ENCODE assay signal across 12 mouse cellular contexts in the genomic region with DNA sequence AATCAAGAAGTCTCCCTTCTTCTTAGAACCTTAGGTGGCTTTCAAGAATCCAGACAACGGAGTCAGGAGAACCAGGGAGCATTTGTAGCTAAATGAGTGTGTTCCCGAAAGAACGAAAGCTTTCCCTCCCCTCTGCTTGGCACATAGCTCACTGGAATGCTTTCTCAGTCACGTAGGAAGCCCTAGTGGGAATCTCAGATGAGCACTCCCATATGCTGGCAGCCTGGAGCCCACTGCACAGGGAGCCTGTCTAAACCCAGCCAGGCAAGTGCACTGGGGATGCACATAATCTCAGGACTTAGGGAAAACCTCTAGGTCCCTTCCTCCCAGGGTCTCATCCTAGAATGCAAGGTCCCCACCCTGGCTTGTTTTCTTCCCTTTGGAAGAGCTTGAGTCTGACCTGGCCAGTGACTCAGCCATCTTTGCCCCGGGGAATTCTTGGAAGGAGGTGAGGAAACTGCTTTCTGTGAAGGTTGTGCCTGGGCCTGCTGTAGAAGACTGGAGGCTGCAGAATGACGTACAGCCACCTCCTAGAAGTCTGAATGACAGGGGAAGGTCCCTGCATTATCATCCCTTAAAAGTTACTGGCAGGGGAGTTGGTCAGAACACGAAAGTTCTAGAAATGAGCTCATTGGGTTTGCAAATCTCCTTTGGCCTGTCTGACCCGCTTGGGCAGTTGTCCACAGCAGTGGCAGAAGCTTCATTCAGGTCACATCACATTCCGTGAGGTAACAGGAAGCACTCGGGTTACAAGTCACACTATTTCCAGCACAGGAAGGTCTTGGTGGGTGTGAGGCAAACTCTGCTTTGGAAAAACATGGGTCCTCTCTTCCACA. TPM values are rescaled to one million over a fixed set of nuclear protein-coding genes. Genes with fewer than 3 reads are reported as not detected.
DNase-seq lines count a peak whose midpoint lies in the region; ATAC-seq lines count a peak whose summit lies in the region.
"Had no signal": no experiment of that assay in that cellular context is flagged by ENCODE, and none has a peak within 500 bp of the region (broad histone marks: within the 10 kb centered on the region; RNA-seq: fewer than 3 reads in every experiment).

No protein-coding gene starts in this region.

- no peaks in the 10 kb centered on the region for H3K36me3 ChIP-seq in intestine, embryonic 15.5 days
- H3K36me3 ChIP-seq: G1E had no signal

- 0 out of 2 replicates have a peak overlapping the region, but pooled peaks have one; percentile 31 for H3K4me2 ChIP-seq in intestine, embryonic 15.5 days (replicated peaks)
- H3K4me2 ChIP-seq: forebrain, embryonic 13.5 days; liver, embryonic 11.5 days had no signal

- H3K4me1 ChIP-seq in intestine, embryonic 15.5 days (replicated peaks), result peaks cover 12% of the 10 kb centered on the region
- H3K4me1 ChIP-seq: forebrain, embryonic 13.5 days had no signal

- no peak overlapping the region for H3K27ac ChIP-seq in intestine, embryonic 15.5 days
- H3K27ac ChIP-seq: forebrain, embryonic 13.5 days had no signal

- H3K27me3 ChIP-seq in intestine, embryonic 15.5 days (replicated peaks), result no peaks in the 10 kb centered on the region
- H3K27me3 ChIP-seq: forebrain, embryonic 13.5 days had no signal

- H3K9ac ChIP-seq in intestine, embryonic 15.5 days, result no peak overlapping the region
- H3K9ac ChIP-seq: forebrain, embryonic 13.5 days had no signal

- no peak overlapping the region for H3K4me3 ChIP-seq in intestine, embryonic 15.5 days (replicated peaks)
- H3K4me3 ChIP-seq: forebrain, embryonic 13.5 days had no signal

- WGBS in intestine, embryonic 15.5 days, result 57% methylated on average over 10 of the region's 10 CpGs

- peak; percentile 41 for ATAC-seq in intestine, embryonic 15.5 days
- ATAC-seq: forebrain, embryonic 13.5 days had no signal

- no peaks in the 10 kb centered on the region for H3K9me3 ChIP-seq in intestine, embryonic 15.5 days

- peak; percentile 30 to 42 for DNase-seq in heart, adult 18-20 months
- DNase-seq in heart, postnatal 4 days, result no peak
- peak; percentile 54 for DNase-seq in urinary bladder, postnatal 25 days (ENCODE audit: low spot score)
- DNase-seq in urinary bladder, adult 2 months (ENCODE audit: low spot score), result no peak
- DNase-seq in urinary bladder, postnatal 36 days (ENCODE audit: low spot score in 2 of 2), result peak; percentile 30 to 55
- no peak for DNase-seq in thymus, adult 18-20 months
- DNase-seq in gastrocnemius, postnatal 25 days, result no peak
- DNase-seq: kidney, adult 2 months had no signal

RNA-seq across cellular contexts. Expression of a gene that starts 18.2 kb away (rescaled TPM):
- total RNA-seq in heart, adult 18-20 months (2021), result under 1 TPM; 0.17 to 0.18 TPM
- total RNA-seq in heart, postnatal 4 days (2021), result 10 to 100 TPM; 29.0 to 32.1 TPM
- polyA plus RNA-seq in urinary bladder, adult 2 months (2012; rRNA removed), result 0.81 and 1.1 TPM in 2 replicates
- 45.6 and 47.6 TPM in 2 replicates for polyA plus RNA-seq in intestine, embryonic 15.5 days (2015; fragmentation: Nextera tagmentation; extraction: Ambion mirVana)
- under 1 TPM; 0.26 to 0.80 TPM for total RNA-seq in gastrocnemius, postnatal 25 days (2021)

Comparison
In these comparisons a context has a peak if more than half of its experiments do, and no peak if none do; other contexts are left out.
1. DNase-seq: peak in heart, adult 18-20 months (2 of 2), urinary bladder, postnatal 25 days (single experiment) and urinary bladder, postnatal 36 days (2 of 2); none in heart, postnatal 4 days (single experiment), urinary bladder, adult 2 months (single experiment), thymus, adult 18-20 months (0 of 2) and gastrocnemius, postnatal 25 days (single experiment).
2. RNA of a gene that starts 18.2 kb away (total RNA-seq): 29.0 to 32.1 TPM in heart, postnatal 4 days; 0.26 to 0.80 TPM in gastrocnemius, postnatal 25 days and 0.17 to 0.18 TPM in heart, adult 18-20 months; every median in the first group is over 10 times any median in the second.